Mouse (Mus musculus) liver, embryonic 12.5 days (tissue): ENCODE data around the gene Anks1b. TPM values are rescaled to one million over a fixed set of nuclear protein-coding genes. Genes with fewer than 3 reads are reported as not detected.

Experiments used
- ATAC-seq: fragments of 200-750 bp; cut with Nextera tagmentation; 2 replicates; pipeline ENCODE4 v1.8.0; 2017; ENCODE audit warnings: moderate number of reproducible peaks, mild to moderate bottlenecking, moderate library complexity
- H3K27ac ChIP-seq: fragments of 300-500 bp; sonication (generic); 2 replicates; pipeline ENCODE4 v1.5.1; 2016; ENCODE audit warnings: mild to moderate bottlenecking
- H3K27me3 ChIP-seq: fragments of 300-500 bp; sonication (generic); replicated peaks from 2 replicates; pipeline ENCODE4 v1.6.1; 2016; ENCODE audit warnings: mild to moderate bottlenecking, moderate library complexity
- H3K36me3 ChIP-seq: fragments of 300-500 bp; sonication (generic); 2 replicates; pipeline ENCODE4 v1.6.1; 2016; ENCODE audit warnings: mild to moderate bottlenecking, moderate library complexity
- H3K4me1 ChIP-seq: fragments of 300-500 bp; sonication (generic); 2 replicates; pipeline ENCODE4 v1.6.1; 2016
- H3K4me2 ChIP-seq: fragments of 300-500 bp; sonication (generic); 2 replicates; pipeline ENCODE4 v1.6.1; 2016; ENCODE audit warnings: mild to moderate bottlenecking, moderate library complexity
- H3K4me3 ChIP-seq: fragments of 300-500 bp; sonication (generic); 2 replicates; pipeline ENCODE4 v1.5.1; 2016; ENCODE audit warnings: mild to moderate bottlenecking, moderate library complexity
- H3K9ac ChIP-seq: fragments of 300-500 bp; sonication (generic); 2 replicates; pipeline ENCODE4 v1.6.1; 2016; ENCODE audit warnings: mild to moderate bottlenecking, moderate library complexity
- H3K9me3 ChIP-seq: fragments of 300-500 bp; sonication (generic); replicated peaks from 2 replicates; pipeline ENCODE4 v1.6.1; 2016; ENCODE audit warnings: mild to moderate bottlenecking, moderate library complexity
- whole genome bisulfite sequencing: fragments of 180-500 bp; shearing (Covaris S2); methylation state at CpG from one replicate; pipeline ENCODE4 v1.1.7; 2016; ENCODE audit not compliant: insufficient replicate concordance; 5-methylcytosine and 5-hydroxymethylcytosine counted together
- polyA plus RNA-seq: library from polyadenylated mRNA; unstranded; fragments of >200 nt; fragmentation: Nextera tagmentation; extraction: Ambion mirVana; gene quantifications from 2 replicates; pipeline ENCODE4 v1.2.1, GENCODE M21; 2016

The Anks1b gene
- polyA plus RNA-seq, 1 experiment from 2014 or later = 0.02 TPM

GRCm38 (mm10) chr10:89872501-89873145, 686 bp upstream of the Anks1b start:
- 2% methylated on average over 22 of the region's 56 CpGs for WGBS
- Histone ChIP-seq H3K36me3 (no peaks in the 10 kb centered on the region), H3K4me3 (peak overlapping the region; percentile 44), H3K9ac (no peak overlapping the region), H3K4me2 (peak overlapping the region; percentile 66), H3K4me1 (peaks cover 5% of the 10 kb centered on the region; the same call in 1 of the 2 replicates), H3K27me3 (peaks cover 44% of the 10 kb centered on the region), H3K9me3 (no peaks in the 10 kb centered on the region), H3K27ac (no peak overlapping the region)
- no peak for ATAC-seq

DNA sequence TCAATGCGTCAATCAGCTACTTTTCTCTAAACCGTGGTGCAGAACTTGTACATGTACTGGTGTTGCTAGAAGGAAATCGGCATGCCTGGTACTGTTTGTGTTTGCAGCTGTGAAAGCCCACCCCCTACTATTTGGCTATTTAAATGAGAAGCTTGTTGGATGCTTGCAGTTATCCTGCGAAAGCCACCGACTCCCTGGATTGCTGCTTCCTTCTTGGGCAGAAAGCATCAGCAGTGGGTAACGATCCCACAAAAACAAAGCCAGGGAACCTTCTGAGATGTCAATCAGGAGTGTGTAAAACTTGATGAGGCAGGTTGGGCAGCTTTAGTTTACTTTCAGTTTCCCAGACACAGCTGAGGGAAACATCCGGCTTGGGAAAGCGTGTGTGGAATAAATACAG, 727 bp downstream of the Anks1b start:
- Histone ChIP-seq H3K27ac (no peak overlapping the region), H3K4me2 (peak overlapping the region; percentile 66), H3K9me3 (no peaks in the 10 kb centered on the region), H3K27me3 (peaks cover 44% of the 10 kb centered on the region), H3K4me3 (no peak overlapping the region; the same call in 1 of the 2 replicates), H3K36me3 (no peaks in the 10 kb centered on the region), H3K4me1 (peaks cover 5% of the 10 kb centered on the region; the same call in 1 of the 2 replicates), H3K9ac (no peak overlapping the region)
- no peak for ATAC-seq
- 20% methylated on average over 8 of the region's 8 CpGs for WGBS

GRCm38 (mm10) chr10:89883561-89883960, 10.3 kb downstream of the Anks1b start:
- Histone ChIP-seq H3K9ac (no peak overlapping the region), H3K27ac (no peak overlapping the region), H3K9me3 (no peaks in the 10 kb centered on the region), H3K27me3 (no peaks in the 10 kb centered on the region), H3K4me2 (no peak overlapping the region), H3K4me1 (no peaks in the 10 kb centered on the region), H3K36me3 (no peaks in the 10 kb centered on the region), H3K4me3 (no peak overlapping the region)
- ATAC-seq = no peak
- WGBS = 65% methylated on average over 8 of the region's 8 CpGs

DNA sequence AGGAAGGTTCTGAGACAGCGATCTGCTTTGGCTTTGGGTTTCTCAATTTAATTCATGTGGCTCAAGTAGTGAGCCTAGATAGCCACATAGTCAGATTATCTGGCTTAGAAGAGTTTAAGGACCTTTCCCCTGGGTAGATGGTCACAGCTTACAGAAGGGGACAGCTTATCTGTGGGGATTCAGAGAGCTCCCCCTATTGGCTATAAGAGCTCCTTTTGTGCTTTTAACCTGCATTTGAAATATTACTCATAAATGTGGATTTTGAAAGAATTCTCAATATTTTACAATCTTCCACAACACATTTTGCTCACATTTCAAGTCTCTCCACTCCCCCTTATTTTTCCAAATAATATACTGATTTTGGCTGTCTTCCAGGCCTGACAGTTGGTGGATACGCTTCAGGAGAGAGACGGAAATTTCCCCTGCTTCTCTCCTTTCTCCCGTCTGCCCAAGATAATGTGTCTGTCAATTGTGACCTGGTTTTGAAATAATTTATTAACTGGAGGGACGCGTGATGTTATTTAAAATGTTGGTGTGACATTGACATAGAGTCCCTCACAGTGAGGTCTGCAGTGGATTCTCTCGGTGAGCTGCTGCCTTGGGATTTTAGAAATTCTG, 29.5 kb downstream of the Anks1b start:
- Histone ChIP-seq H3K4me1 (no peaks in the 10 kb centered on the region), H3K9ac (no peak overlapping the region), H3K9me3 (no peaks in the 10 kb centered on the region), H3K36me3 (no peaks in the 10 kb centered on the region), H3K27ac (no peak overlapping the region), H3K4me2 (no peak overlapping the region), H3K27me3 (no peaks in the 10 kb centered on the region), H3K4me3 (no peak overlapping the region)
- WGBS = 77% methylated on average over 7 of the region's 7 CpGs
- ATAC-seq = no peak

DNA sequence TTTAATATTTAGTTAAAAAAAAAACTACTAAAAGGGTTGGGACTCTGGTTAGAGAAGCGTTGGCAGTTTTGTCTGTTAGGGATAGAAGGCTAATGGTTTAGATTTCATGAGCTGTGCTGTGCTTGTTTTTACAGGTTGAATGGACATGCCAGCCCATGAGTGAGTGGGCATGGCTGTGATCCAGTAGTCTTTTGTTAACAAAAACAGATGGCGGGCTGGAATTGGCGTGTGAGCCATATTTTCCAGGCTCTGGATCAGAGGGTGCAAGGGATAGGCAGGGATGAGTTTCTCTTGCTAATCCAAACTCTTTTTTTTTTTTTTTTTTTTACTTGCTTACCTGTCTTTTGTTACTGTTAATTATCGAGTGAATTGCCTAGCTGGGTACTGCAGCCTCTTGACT, 38.6 kb downstream of the Anks1b start:
- H3K4me2 ChIP-seq = no peak overlapping the region
- no peak overlapping the region for H3K4me3 ChIP-seq
- H3K27me3 ChIP-seq = no peaks in the 10 kb centered on the region
- H3K4me1 ChIP-seq = no peaks in the 10 kb centered on the region
- no peaks in the 10 kb centered on the region for H3K36me3 ChIP-seq
- WGBS = 80% methylated on average over 4 of the region's 4 CpGs
- no peak overlapping the region for H3K27ac ChIP-seq
- ATAC-seq = no peak
- H3K9ac ChIP-seq = no peak overlapping the region
- H3K9me3 ChIP-seq = no peaks in the 10 kb centered on the region

DNA sequence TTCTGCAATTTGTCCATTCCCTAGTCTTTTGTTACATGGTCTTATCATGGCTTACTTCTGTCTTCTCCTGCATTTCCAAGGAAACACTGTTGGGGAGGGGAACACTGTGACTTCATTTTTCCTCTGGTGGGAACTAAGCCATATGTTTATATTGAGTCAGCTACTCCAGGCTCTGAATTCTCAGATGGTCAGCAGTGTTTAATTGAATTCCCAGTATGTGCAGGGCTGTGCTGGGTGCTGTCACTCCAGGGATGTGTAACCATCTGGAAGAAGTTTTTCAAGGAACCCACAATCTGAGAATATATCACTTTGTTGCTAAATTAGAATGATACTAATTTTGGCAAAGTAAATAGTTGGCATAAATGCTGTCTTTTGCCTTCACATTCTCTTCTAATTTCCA, 39.9 kb downstream of the Anks1b start:
- H3K4me1 ChIP-seq = no peaks in the 10 kb centered on the region
- no peaks in the 10 kb centered on the region for H3K27me3 ChIP-seq
- no peak overlapping the region for H3K9ac ChIP-seq
- no peaks in the 10 kb centered on the region for H3K9me3 ChIP-seq
- no peak overlapping the region for H3K27ac ChIP-seq
- ATAC-seq = no peak
- H3K36me3 ChIP-seq = no peaks in the 10 kb centered on the region
- H3K4me3 ChIP-seq = no peak overlapping the region
- no peak overlapping the region for H3K4me2 ChIP-seq

GRCm38 (mm10) chr10:89917141-89917540, 43.8 kb downstream of the Anks1b start:
- Histone ChIP-seq H3K36me3 (no peaks in the 10 kb centered on the region), H3K27me3 (no peaks in the 10 kb centered on the region), H3K4me2 (no peak overlapping the region), H3K27ac (no peak overlapping the region), H3K4me3 (no peak overlapping the region), H3K9me3 (no peaks in the 10 kb centered on the region), H3K4me1 (no peaks in the 10 kb centered on the region), H3K9ac (no peak overlapping the region)
- no peak for ATAC-seq
- WGBS = 58% methylated on average over 1 of the region's 1 CpGs

DNA sequence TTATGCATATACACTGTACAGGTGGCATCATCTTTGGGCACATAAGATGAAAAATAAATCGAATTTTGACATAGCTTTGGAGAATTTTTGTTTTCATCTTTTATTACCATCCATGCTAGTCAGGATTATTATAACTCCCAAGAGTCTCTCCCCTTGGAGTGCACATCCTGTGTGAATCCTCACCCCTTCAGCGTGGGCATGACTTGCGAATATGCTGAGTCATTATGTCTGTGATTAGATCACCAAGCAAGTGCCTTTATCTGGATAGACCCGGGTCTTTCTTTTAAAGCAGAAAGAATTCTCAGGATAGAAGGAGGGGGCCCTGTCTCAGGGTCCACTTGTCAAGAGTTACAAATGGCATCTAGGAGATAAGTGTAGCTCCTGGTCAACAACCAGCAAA, 48.7 kb downstream of the Anks1b start:
- ATAC-seq = no peak
- 48% methylated on average over 4 of the region's 4 CpGs for WGBS
- H3K9me3 ChIP-seq = peaks cover 7% of the 10 kb centered on the region; the same call in 1 of the 2 replicates

GRCm38 (mm10) chr10:89942180-89942579, 68.9 kb downstream of the Anks1b start:
- 52% methylated on average over 4 of the region's 4 CpGs for WGBS
- no peaks in the 10 kb centered on the region for H3K4me1 ChIP-seq
- no peak overlapping the region for H3K4me3 ChIP-seq
- H3K9me3 ChIP-seq = no peaks in the 10 kb centered on the region
- no peaks in the 10 kb centered on the region for H3K27me3 ChIP-seq
- H3K36me3 ChIP-seq = no peaks in the 10 kb centered on the region
- ATAC-seq = no peak
- no peak overlapping the region for H3K4me2 ChIP-seq
- H3K27ac ChIP-seq = no peak overlapping the region
- no peak overlapping the region for H3K9ac ChIP-seq

More for the DNA sequence above, 48.7 kb downstream of the Anks1b start:
- Histone ChIP-seq H3K4me1 (no peaks in the 10 kb centered on the region), H3K4me2 (no peak overlapping the region), H3K9ac (no peak overlapping the region), H3K27ac (no peak overlapping the region), H3K36me3 (no peaks in the 10 kb centered on the region), H3K27me3 (no peaks in the 10 kb centered on the region), H3K4me3 (no peak overlapping the region)

DNA sequence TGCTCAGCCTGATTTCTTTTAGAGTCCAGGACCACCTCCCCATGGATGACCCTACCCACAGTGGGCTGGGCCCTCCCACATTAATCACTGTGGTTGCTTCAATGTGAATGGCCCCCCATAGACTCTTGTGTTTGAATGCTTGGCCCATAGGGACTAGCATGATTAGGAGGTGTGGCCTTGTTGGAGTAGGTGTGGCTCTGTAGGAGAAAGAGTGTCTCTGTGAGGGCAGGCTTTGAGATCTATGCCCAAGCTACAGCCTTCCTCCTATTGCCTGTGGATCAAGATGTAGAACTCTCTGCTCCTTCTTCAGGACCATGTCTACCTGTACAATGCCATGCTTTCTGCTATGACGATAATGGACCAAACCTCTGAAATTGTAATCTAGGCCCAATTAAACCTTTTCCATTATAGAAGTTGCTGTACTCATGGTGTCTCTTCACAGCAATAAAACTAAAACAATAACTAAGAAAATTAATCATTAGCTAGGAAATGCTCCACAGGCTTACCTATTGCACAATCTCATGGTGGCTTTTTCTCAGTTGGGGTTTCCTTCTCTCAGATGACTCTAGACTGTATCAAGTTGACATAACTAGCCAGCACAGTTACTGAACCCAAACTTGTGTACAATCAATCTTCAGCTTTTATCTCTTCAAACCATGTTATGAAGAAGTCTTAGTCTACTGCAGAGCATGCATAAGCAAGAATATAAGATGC, 73.5 kb downstream of the Anks1b start:
- Histone ChIP-seq H3K9me3 (no peaks in the 10 kb centered on the region), H3K4me1 (no peaks in the 10 kb centered on the region), H3K27me3 (no peaks in the 10 kb centered on the region), H3K27ac (no peak overlapping the region), H3K36me3 (no peaks in the 10 kb centered on the region), H3K4me2 (no peak overlapping the region), H3K9ac (no peak overlapping the region), H3K4me3 (no peak overlapping the region)
- ATAC-seq = no peak
- WGBS = 84% methylated on average over 1 of the region's 1 CpGs

DNA sequence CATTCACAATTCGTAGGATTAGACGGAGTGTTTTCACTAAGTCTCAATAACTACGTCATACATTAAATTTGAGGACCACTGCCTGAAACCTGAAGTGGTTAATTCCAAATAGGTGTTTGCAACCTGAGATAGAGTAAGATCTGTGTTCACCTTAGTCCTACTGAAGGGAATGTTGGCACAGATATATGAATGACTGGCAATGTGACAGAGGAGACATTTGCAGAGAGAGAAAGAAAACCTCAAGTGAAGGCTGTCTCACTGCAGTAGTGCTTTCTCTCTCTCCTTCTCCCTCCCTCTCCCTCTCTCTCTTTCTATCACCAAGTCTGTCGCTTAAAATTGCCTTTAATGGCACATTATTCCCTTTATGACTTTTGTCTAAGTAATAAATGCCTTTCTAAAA, 101.1 kb downstream of the Anks1b start:
- no peaks in the 10 kb centered on the region for H3K4me1 ChIP-seq
- no peak overlapping the region for H3K9ac ChIP-seq
- H3K4me2 ChIP-seq = no peak overlapping the region
- H3K4me3 ChIP-seq = no peak overlapping the region
- no peaks in the 10 kb centered on the region for H3K36me3 ChIP-seq
- H3K27ac ChIP-seq = no peak overlapping the region
- no peak for ATAC-seq
- no peaks in the 10 kb centered on the region for H3K27me3 ChIP-seq
- WGBS = 75% methylated on average over 4 of the region's 4 CpGs
- no peaks in the 10 kb centered on the region for H3K9me3 ChIP-seq

GRCm38 (mm10) chr10:89975431-89975841, 102.1 kb downstream of the Anks1b start:
- Histone ChIP-seq H3K4me1 (no peaks in the 10 kb centered on the region), H3K9ac (no peak overlapping the region), H3K9me3 (no peaks in the 10 kb centered on the region), H3K4me2 (no peak overlapping the region), H3K27ac (no peak overlapping the region), H3K36me3 (no peaks in the 10 kb centered on the region), H3K4me3 (no peak overlapping the region), H3K27me3 (no peaks in the 10 kb centered on the region)
- no peak for ATAC-seq
- 64% methylated on average over 3 of the region's 3 CpGs for WGBS
